Mouse (Mus musculus): ENCODE results near the gene Casd1.

GRCm38 (mm10) chr6:4601297-4601931, 775 bp downstream of the Casd1 start:
- TF ChIP-seq EP300 (IDR thresholded peaks at IDR 0.05; ENCODE audit: insufficient read depth, low read depth, low read length), result no peak
- no peak for TF ChIP-seq CTCF (IDR thresholded peaks at IDR 0.05; ENCODE audit: low read depth, low read length)
- no peak for TF ChIP-seq POLR2A (IDR thresholded peaks at IDR 0.05; ENCODE audit: insufficient read depth, low read length)
